Mouse (Mus musculus): ENCODE measurements around the gene Pcsk1n. TPM values are rescaled to one million over a fixed set of nuclear protein-coding genes. Genes with fewer than 3 reads are reported as not detected.

The Pcsk1n gene
- polyA plus RNA-seq, 1 experiment from 2014 or later: 8.6 TPM

- no peaks in the 10 kb centered on the region for H3K27me3 ChIP-seq (ENCODE audit: control insufficient read depth, insufficient read depth, low read length)
- no peak overlapping the region for H3K4me2 ChIP-seq (ENCODE audit: low read depth, low read length)
- H3K9me3 ChIP-seq (replicated peaks; ENCODE audit: control insufficient read depth, low read length): no peaks in the 10 kb centered on the region
- H3K4me3 ChIP-seq (replicated peaks; ENCODE audit: low read length): no peak overlapping the region
- no peak for ATAC-seq (ENCODE audit: insufficient read depth, low FRiP score)
- no peak overlapping the region for H3K27ac ChIP-seq (ENCODE audit: low read length)
- no peak overlapping the region for H3K9ac ChIP-seq (ENCODE audit: low read length)
- no peaks in the 10 kb centered on the region for H3K36me3 ChIP-seq (ENCODE audit: control insufficient read depth, insufficient read depth, low read length)
- H3K4me1 ChIP-seq (ENCODE audit: control insufficient read depth, insufficient read depth, low read length): no peaks in the 10 kb centered on the region
- 70% methylated on average over 7 of the region's 7 CpGs for WGBS
Observed at GRCm38 (mm10) chrX:7963829-7964626, 44.4 kb downstream of the Pcsk1n start.

GRCm38 (mm10) chrX:7966161-7966560, 46.5 kb downstream of the Pcsk1n start:
- H3K4me1 ChIP-seq (ENCODE audit: control insufficient read depth, insufficient read depth, low read length): no peaks in the 10 kb centered on the region
- no peaks in the 10 kb centered on the region for H3K27me3 ChIP-seq (ENCODE audit: control insufficient read depth, insufficient read depth, low read length)
- no peak overlapping the region for H3K27ac ChIP-seq (ENCODE audit: low read length)
- no peaks in the 10 kb centered on the region for H3K36me3 ChIP-seq (ENCODE audit: control insufficient read depth, insufficient read depth, low read length)
- no peak for ATAC-seq (ENCODE audit: insufficient read depth, low FRiP score)
- no peaks in the 10 kb centered on the region for H3K9me3 ChIP-seq (replicated peaks; ENCODE audit: control insufficient read depth, low read length)
- no peak overlapping the region for H3K4me2 ChIP-seq (ENCODE audit: low read depth, low read length)
- no peak overlapping the region for H3K9ac ChIP-seq (ENCODE audit: low read length)
- WGBS: 51% methylated on average over 4 of the region's 4 CpGs
- H3K4me3 ChIP-seq (replicated peaks; ENCODE audit: low read length): no peak overlapping the region

GRCm38 (mm10) chrX:7967596-7968201, 48.1 kb downstream of the Pcsk1n start:
- Histone ChIP-seq H3K27me3 (ENCODE audit: control insufficient read depth, insufficient read depth, low read length) (no peaks in the 10 kb centered on the region), H3K9ac (ENCODE audit: low read length) (no peak overlapping the region), H3K9me3 (replicated peaks; ENCODE audit: control insufficient read depth, low read length) (no peaks in the 10 kb centered on the region), H3K4me3 (replicated peaks; ENCODE audit: low read length) (no peak overlapping the region), H3K4me1 (ENCODE audit: control insufficient read depth, insufficient read depth, low read length) (no peaks in the 10 kb centered on the region), H3K27ac (ENCODE audit: low read length) (no peak overlapping the region), H3K4me2 (ENCODE audit: low read depth, low read length) (no peak overlapping the region), H3K36me3 (ENCODE audit: control insufficient read depth, insufficient read depth, low read length) (no peaks in the 10 kb centered on the region)
- ATAC-seq (ENCODE audit: insufficient read depth, low FRiP score): 0 out of 2 replicates have a peak, but pooled peaks have one; percentile 47
- WGBS: 65% methylated on average over 7 of the region's 9 CpGs

GRCm38 (mm10) chrX:7968226-7968625, 48.6 kb downstream of the Pcsk1n start:
- H3K4me1 ChIP-seq (ENCODE audit: control insufficient read depth, insufficient read depth, low read length): no peaks in the 10 kb centered on the region
- no peak overlapping the region for H3K4me2 ChIP-seq (ENCODE audit: low read depth, low read length)
- no peak overlapping the region for H3K27ac ChIP-seq (ENCODE audit: low read length)
- H3K9me3 ChIP-seq (replicated peaks; ENCODE audit: control insufficient read depth, low read length): no peaks in the 10 kb centered on the region
- H3K36me3 ChIP-seq (ENCODE audit: control insufficient read depth, insufficient read depth, low read length): no peaks in the 10 kb centered on the region
- peak; percentile 40; the same call in 1 of the 2 replicates for ATAC-seq (ENCODE audit: insufficient read depth, low FRiP score)
- no peaks in the 10 kb centered on the region for H3K27me3 ChIP-seq (ENCODE audit: control insufficient read depth, insufficient read depth, low read length)
- 76% methylated on average over 8 of the region's 8 CpGs for WGBS
- H3K9ac ChIP-seq (ENCODE audit: low read length): no peak overlapping the region
- no peak overlapping the region for H3K4me3 ChIP-seq (replicated peaks; ENCODE audit: low read length)

- no peaks in the 10 kb centered on the region for H3K27me3 ChIP-seq (ENCODE audit: control insufficient read depth, insufficient read depth, low read length)
- H3K36me3 ChIP-seq (ENCODE audit: control insufficient read depth, insufficient read depth, low read length): no peaks in the 10 kb centered on the region
- H3K9ac ChIP-seq (ENCODE audit: low read length): no peak overlapping the region
- H3K4me2 ChIP-seq (ENCODE audit: low read depth, low read length): no peak overlapping the region
- no peaks in the 10 kb centered on the region for H3K9me3 ChIP-seq (replicated peaks; ENCODE audit: control insufficient read depth, low read length)
- no peaks in the 10 kb centered on the region for H3K4me1 ChIP-seq (ENCODE audit: control insufficient read depth, insufficient read depth, low read length)
- no peak overlapping the region for H3K27ac ChIP-seq (ENCODE audit: low read length)
- no peak overlapping the region for H3K4me3 ChIP-seq (replicated peaks; ENCODE audit: low read length)
- 84% methylated on average over 3 of the region's 3 CpGs for WGBS
- no peak for ATAC-seq (ENCODE audit: insufficient read depth, low FRiP score)
Observed at GRCm38 (mm10) chrX:7968899-7969298, 49.3 kb downstream of the Pcsk1n start.

GRCm38 (mm10) chrX:7971292-7971691, 51.7 kb downstream of the Pcsk1n start:
- Histone ChIP-seq H3K36me3 (ENCODE audit: control insufficient read depth, insufficient read depth, low read length) (no peaks in the 10 kb centered on the region), H3K9me3 (replicated peaks; ENCODE audit: control insufficient read depth, low read length) (no peaks in the 10 kb centered on the region), H3K4me3 (replicated peaks; ENCODE audit: low read length) (no peak overlapping the region), H3K27ac (ENCODE audit: low read length) (no peak overlapping the region), H3K4me2 (ENCODE audit: low read depth, low read length) (no peak overlapping the region), H3K4me1 (ENCODE audit: control insufficient read depth, insufficient read depth, low read length) (no peaks in the 10 kb centered on the region), H3K9ac (ENCODE audit: low read length) (no peak overlapping the region), H3K27me3 (ENCODE audit: control insufficient read depth, insufficient read depth, low read length) (no peaks in the 10 kb centered on the region)
- WGBS: 56% methylated on average over 4 of the region's 4 CpGs
- ATAC-seq (ENCODE audit: insufficient read depth, low FRiP score): 0 out of 2 replicates have a peak, but pooled peaks have one; percentile 47

Other genes with a start within 250 kb of the Pcsk1n start
- gene Plp2, start 248.4 kb upstream of the Pcsk1n start, polyA plus RNA-seq (2015; fragmentation: Nextera tagmentation; extraction: Ambion mirVana): 233 and 283 TPM in 2 replicates
- gene Magix, start 238.6 kb upstream of the Pcsk1n start, polyA plus RNA-seq (2015; fragmentation: Nextera tagmentation; extraction: Ambion mirVana): 0.80 and 0.87 TPM in 2 replicates
- 37.9 and 38.4 TPM in 2 replicates for gene Gpkow, start 222.7 kb upstream of the Pcsk1n start, polyA plus RNA-seq (2015; fragmentation: Nextera tagmentation; extraction: Ambion mirVana)
- 36.5 and 36.7 TPM in 2 replicates for gene Wdr45, start 205.5 kb upstream of the Pcsk1n start, polyA plus RNA-seq (2015; fragmentation: Nextera tagmentation; extraction: Ambion mirVana)
- not detected in 2 replicates for gene Gm45208, start 197.6 kb upstream of the Pcsk1n start, polyA plus RNA-seq (2015; fragmentation: Nextera tagmentation; extraction: Ambion mirVana)
- gene Praf2, start 191.4 kb upstream of the Pcsk1n start, polyA plus RNA-seq (2015; fragmentation: Nextera tagmentation; extraction: Ambion mirVana): 59.4 and 63.1 TPM in 2 replicates
- 17.9 and 18.2 TPM in 2 replicates for gene Ccdc120, start 168.9 kb upstream of the Pcsk1n start, polyA plus RNA-seq (2015; fragmentation: Nextera tagmentation; extraction: Ambion mirVana)
- gene Tfe3, start 157.3 kb upstream of the Pcsk1n start, polyA plus RNA-seq (2015; fragmentation: Nextera tagmentation; extraction: Ambion mirVana): 21.7 and 25.2 TPM in 2 replicates
- 42.4 and 47.8 TPM in 2 replicates for gene Gripap1, start 130.1 kb upstream of the Pcsk1n start, polyA plus RNA-seq (2015; fragmentation: Nextera tagmentation; extraction: Ambion mirVana)
- gene Kcnd1, start 97.5 kb upstream of the Pcsk1n start, polyA plus RNA-seq (2015; fragmentation: Nextera tagmentation; extraction: Ambion mirVana): 1.7 and 2.0 TPM in 2 replicates
- gene Otud5, start 78.5 kb upstream of the Pcsk1n start, polyA plus RNA-seq (2015; fragmentation: Nextera tagmentation; extraction: Ambion mirVana): 25.3 and 28.6 TPM in 2 replicates
- 10.9 and 11.1 TPM in 2 replicates for gene Pim2, start 41.6 kb upstream of the Pcsk1n start, polyA plus RNA-seq (2015; fragmentation: Nextera tagmentation; extraction: Ambion mirVana)
- gene Slc35a2, start 35.8 kb upstream of the Pcsk1n start, polyA plus RNA-seq (2015; fragmentation: Nextera tagmentation; extraction: Ambion mirVana): 45.0 and 47.0 TPM in 2 replicates
- 99.8 and 104 TPM in 2 replicates for gene Pqbp1, start 20.6 kb upstream of the Pcsk1n start, polyA plus RNA-seq (2015; fragmentation: Nextera tagmentation; extraction: Ambion mirVana)
- gene Timm17b, start 20.5 kb upstream of the Pcsk1n start, polyA plus RNA-seq (2015; fragmentation: Nextera tagmentation; extraction: Ambion mirVana): 142 and 143 TPM in 2 replicates
- not detected in 2 replicates for gene Gm10491, start 12.0 kb upstream of the Pcsk1n start, polyA plus RNA-seq (2015; fragmentation: Nextera tagmentation; extraction: Ambion mirVana)
- not detected in 2 replicates for gene Gm10490, start 10.3 kb upstream of the Pcsk1n start, polyA plus RNA-seq (2015; fragmentation: Nextera tagmentation; extraction: Ambion mirVana)
- not detected in 2 replicates for gene Eras, start 8.8 kb downstream of the Pcsk1n start, polyA plus RNA-seq (2015; fragmentation: Nextera tagmentation; extraction: Ambion mirVana)
- 21.4 and 23.3 TPM in 2 replicates for gene Hdac6, start 28.1 kb downstream of the Pcsk1n start, polyA plus RNA-seq (2015; fragmentation: Nextera tagmentation; extraction: Ambion mirVana)
- 5.6 and 6.0 TPM in 2 replicates for gene Gata1, start 58.2 kb downstream of the Pcsk1n start, polyA plus RNA-seq (2015; fragmentation: Nextera tagmentation; extraction: Ambion mirVana)
- 1.8 and 2.1 TPM in 2 replicates for gene Glod5, start 98.7 kb downstream of the Pcsk1n start, polyA plus RNA-seq (2015; fragmentation: Nextera tagmentation; extraction: Ambion mirVana)
- 42.1 and 42.4 TPM in 2 replicates for gene Suv39h1, start 154.9 kb downstream of the Pcsk1n start, polyA plus RNA-seq (2015; fragmentation: Nextera tagmentation; extraction: Ambion mirVana)
- 0.41 and 0.62 TPM in 2 replicates for gene Was, start 170.7 kb downstream of the Pcsk1n start, polyA plus RNA-seq (2015; fragmentation: Nextera tagmentation; extraction: Ambion mirVana)
- 31.5 and 35.5 TPM in 2 replicates for gene Wdr13, start 213.1 kb downstream of the Pcsk1n start, polyA plus RNA-seq (2015; fragmentation: Nextera tagmentation; extraction: Ambion mirVana)
- 396 and 404 TPM in 2 replicates for gene Rbm3, start 226.1 kb downstream of the Pcsk1n start, polyA plus RNA-seq (2015; fragmentation: Nextera tagmentation; extraction: Ambion mirVana)